Mouse (Mus musculus) kidney, postnatal 0 days (tissue): ENCODE measurements at regions not wholly inside any gene's neighbourhood (a gene's known extent, or its start where the extent isn't known, plus 50 kb on each side); places are given as distances from the start of the nearest gene placed in this dataset.

Experiments used
- ATAC-seq: fragments of 200-750 bp; cut with Nextera tagmentation; replicated peaks from 2 replicates; pipeline ENCODE4 v1.8.0; 2017; ENCODE audit warnings: low read depth, moderate number of reproducible peaks, moderate TSS enrichment, moderate library complexity; ENCODE audit not compliant: low FRiP score
- DNase-seq: peaks from one replicate; pipeline ENCODE4 v3.0.0-alpha.2; 2016; ENCODE audit warnings: low spot score
- H3K27ac ChIP-seq: fragments of 300-500 bp; sonication (generic); 2 replicates; pipeline ENCODE4 v1.5.1; 2014; ENCODE audit warnings: mild to moderate bottlenecking
- H3K27me3 ChIP-seq: fragments of 300-500 bp; sonication (generic); 2 replicates; pipeline ENCODE4 v1.6.1; 2014; ENCODE audit warnings: low read length, mixed read lengths; ENCODE audit not compliant: insufficient read depth
- H3K36me3 ChIP-seq: fragments of 300-500 bp; sonication (generic); 2 replicates; pipeline ENCODE4 v1.6.1; 2014; ENCODE audit warnings: low read length, mixed read lengths; ENCODE audit not compliant: insufficient read depth
- H3K4me1 ChIP-seq: fragments of 300-500 bp; sonication (generic); replicated peaks from 2 replicates; pipeline ENCODE4 v1.6.1; 2014; ENCODE audit warnings: antibody characterized with exemption, low read length, mixed read lengths; ENCODE audit not compliant: insufficient read depth
- H3K4me2 ChIP-seq: fragments of 300-500 bp; sonication (generic); 2 replicates; pipeline ENCODE4 v1.6.1; 2014; ENCODE audit warnings: mild to moderate bottlenecking, low read length, moderate library complexity, mixed read lengths
- H3K4me3 ChIP-seq: fragments of 300-500 bp; sonication (generic); replicated peaks from 2 replicates; pipeline ENCODE4 v1.5.1; 2014; ENCODE audit warnings: low read depth, low read length
- H3K9ac ChIP-seq: fragments of 300-500 bp; sonication (generic); 2 replicates; pipeline ENCODE4 v1.6.1; 2014; ENCODE audit warnings: low read depth, low read length
- H3K9me3 ChIP-seq: fragments of 300-500 bp; sonication (generic); replicated peaks from 2 replicates; pipeline ENCODE4 v1.6.1; 2016; ENCODE audit warnings: low read length, inconsistent platforms, mixed read lengths
- CTCF ChIP-seq: IDR thresholded peaks from 2 replicates; pipeline ENCODE4 v1.5.1; 2016; ENCODE audit warnings: antibody characterized with exemption, low read depth, mild to moderate bottlenecking, moderate library complexity
- WGBS: fragments of 180-500 bp; shearing (Covaris S2); extraction: QIAGEN DNeasy Blood & Tissue Kit; methylation state at CpG from one replicate; pipeline ENCODE4 v1.1.7; 2014; 5-methylcytosine and 5-hydroxymethylcytosine counted together

GRCm38 (mm10) chr4:137120597-137120996 lies 72.0 kb upstream of the Zbtb40 start:
- Histone ChIP-seq H3K9ac (no peak overlapping the region), H3K4me2 (no peak overlapping the region), H3K4me3 (no peak overlapping the region), H3K4me1 (no peaks in the 10 kb centered on the region; the same call in 1 of the 2 replicates), H3K27me3 (no peaks in the 10 kb centered on the region), H3K36me3 (no peaks in the 10 kb centered on the region), H3K27ac (no peak overlapping the region), H3K9me3 (no peaks in the 10 kb centered on the region)
- WGBS, result 66% methylated on average over 7 of the region's 7 CpGs
- ATAC-seq (no peak), DNase-seq (no peak)
- TF ChIP-seq CTCF, result no peak

DNA sequence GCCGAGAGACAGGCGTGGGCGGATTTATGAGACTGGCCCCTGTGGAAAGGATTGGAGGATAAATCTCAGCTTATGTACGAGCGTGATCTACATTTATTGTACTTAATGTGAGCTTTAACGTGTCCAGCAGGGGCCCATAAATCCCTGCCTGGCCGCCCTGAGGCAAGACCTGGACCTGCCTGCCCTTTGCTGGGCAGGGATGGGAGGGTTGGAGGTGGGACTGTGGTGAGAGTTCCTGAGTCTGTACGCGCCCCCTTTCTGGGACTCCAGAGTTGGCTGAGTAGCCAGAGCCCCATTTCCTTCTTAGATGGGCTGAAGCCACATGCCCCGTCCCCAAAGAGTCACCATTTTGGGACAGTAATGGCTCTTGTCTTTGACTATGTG lies 69.7 kb upstream of the Zbtb40 start:
- Histone ChIP-seq H3K9me3 (no peaks in the 10 kb centered on the region), H3K4me2 (peak overlapping the region; percentile 56), H3K4me3 (peak overlapping the region; percentile 26; the same call in 1 of the 2 replicates), H3K9ac (peak overlapping the region; percentile 40; the same call in 1 of the 2 replicates), H3K4me1 (no peaks in the 10 kb centered on the region; the same call in 1 of the 2 replicates), H3K27ac (peak overlapping the region; percentile 20), H3K36me3 (no peaks in the 10 kb centered on the region), H3K27me3 (no peaks in the 10 kb centered on the region)
- ATAC-seq (peak; percentile 71), DNase-seq (no peak)
- 3% methylated on average over 10 of the region's 10 CpGs for WGBS
- TF ChIP-seq CTCF, result no peak

- Histone ChIP-seq H3K36me3 (no peaks in the 10 kb centered on the region), H3K27ac (peak overlapping the region; percentile 20; the same call in 1 of the 2 replicates), H3K9me3 (no peaks in the 10 kb centered on the region), H3K9ac (peak overlapping the region; percentile 41; the same call in 1 of the 2 replicates), H3K4me3 (peak overlapping the region; percentile 26; the same call in 1 of the 2 replicates), H3K4me1 (no peaks in the 10 kb centered on the region; the same call in 1 of the 2 replicates), H3K4me2 (peak overlapping the region; percentile 56), H3K27me3 (no peaks in the 10 kb centered on the region)
- peak; percentile 74 for ATAC-seq
- 1% methylated on average over 26 of the region's 27 CpGs for WGBS
- no peak for TF ChIP-seq CTCF
- peak; percentile 94 for DNase-seq
Observed at GRCm38 (mm10) chr4:137117471-137118331, 69.1 kb upstream of the Zbtb40 start.

GRCm38 (mm10) chr4:137115062-137115461 lies 66.5 kb upstream of the Zbtb40 start:
- no peaks in the 10 kb centered on the region for H3K27me3 ChIP-seq
- DNase-seq, result no peak
- H3K4me1 ChIP-seq, result no peaks in the 10 kb centered on the region; the same call in 1 of the 2 replicates
- WGBS, result 86% methylated on average over 14 of the region's 14 CpGs
- no peak for ATAC-seq
- no peak overlapping the region for H3K9ac ChIP-seq
- TF ChIP-seq CTCF, result no peak
- H3K9me3 ChIP-seq, result no peaks in the 10 kb centered on the region
- H3K27ac ChIP-seq, result no peak overlapping the region
- H3K36me3 ChIP-seq, result no peaks in the 10 kb centered on the region
- no peak overlapping the region for H3K4me2 ChIP-seq
- H3K4me3 ChIP-seq, result no peak overlapping the region

DNA sequence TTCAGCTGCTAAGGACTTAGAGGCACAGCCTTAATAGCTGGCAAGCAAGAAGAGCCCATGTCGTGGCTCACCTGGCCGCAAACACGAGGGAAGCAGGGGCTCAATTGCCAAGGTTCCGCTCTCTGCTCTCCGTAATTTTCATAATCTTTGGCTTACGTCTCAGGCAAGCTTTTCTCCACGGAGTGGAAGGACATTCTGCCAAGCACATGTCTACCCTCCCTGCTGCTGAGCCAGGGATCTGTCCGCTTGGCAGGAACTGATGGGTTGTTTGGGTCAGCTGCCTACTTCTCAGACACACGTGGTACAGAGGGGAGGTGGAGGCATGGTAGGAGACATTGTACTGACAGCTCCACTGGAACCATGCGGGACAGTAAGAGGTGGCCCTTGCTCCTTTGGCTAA lies 61.7 kb upstream of the Zbtb40 start:
- ATAC-seq, result no peak
- H3K27me3 ChIP-seq, result no peaks in the 10 kb centered on the region
- TF ChIP-seq CTCF, result no peak
- WGBS, result 72% methylated on average over 10 of the region's 10 CpGs
- H3K4me3 ChIP-seq, result no peak overlapping the region
- no peaks in the 10 kb centered on the region for H3K4me1 ChIP-seq
- no peak overlapping the region for H3K4me2 ChIP-seq
- H3K9ac ChIP-seq, result no peak overlapping the region
- H3K36me3 ChIP-seq, result no peaks in the 10 kb centered on the region
- no peak overlapping the region for H3K27ac ChIP-seq
- H3K9me3 ChIP-seq, result no peaks in the 10 kb centered on the region
- DNase-seq, result no peak

GRCm38 (mm10) chr4:137104447-137105044 lies 55.9 kb upstream of the Zbtb40 start:
- H3K4me1 ChIP-seq, result no peaks in the 10 kb centered on the region

More at GRCm38 (mm10) chr4:137104447-137105044, 55.9 kb upstream of the Zbtb40 start:
- ATAC-seq (no peak), DNase-seq (no peak)
- Histone ChIP-seq H3K9ac (no peak overlapping the region), H3K9me3 (no peaks in the 10 kb centered on the region), H3K4me2 (no peak overlapping the region), H3K36me3 (no peaks in the 10 kb centered on the region), H3K27ac (no peak overlapping the region), H3K4me3 (no peak overlapping the region), H3K27me3 (no peaks in the 10 kb centered on the region)
- no peak for TF ChIP-seq CTCF
- 82% methylated on average over 10 of the region's 10 CpGs for WGBS
